Mouse (Mus musculus) layer of hippocampus, adult 11-12 months (tissue): Measurements from ENCODE around the gene Ramac.

Experiments used
- DNase-seq: peaks from one replicate; pipeline ENCODE4 v3.0.0; 2022; ENCODE audit warnings: low spot score

The Ramac gene

DNA sequence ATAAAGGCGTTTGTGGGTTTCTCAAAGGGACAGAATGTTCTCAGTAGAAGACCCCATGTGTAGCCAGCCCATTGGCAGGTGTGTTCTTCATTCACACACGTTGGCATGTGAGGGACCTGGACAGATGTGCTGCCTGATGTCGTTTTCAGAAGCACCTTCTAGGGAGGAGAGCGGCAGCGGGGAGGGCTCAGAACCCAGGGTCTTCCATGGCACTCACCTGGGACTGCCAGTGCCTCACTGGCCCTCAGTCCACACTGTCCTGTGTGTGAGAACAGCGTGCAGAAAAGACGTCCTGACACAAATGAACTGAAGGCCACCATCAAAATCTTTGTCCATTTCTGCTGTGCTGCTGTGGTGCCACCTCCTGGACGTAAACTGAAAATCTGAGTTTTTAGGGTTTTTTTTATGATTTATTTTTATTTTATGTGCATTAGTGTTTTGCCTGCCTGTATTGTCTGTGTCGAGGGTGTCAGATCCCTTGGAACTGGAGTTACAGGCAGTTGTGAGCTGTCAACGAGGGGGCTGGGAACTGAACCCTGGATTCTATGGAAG, 15.0 kb downstream of the Ramac start:
- no peak for DNase-seq

DNA sequence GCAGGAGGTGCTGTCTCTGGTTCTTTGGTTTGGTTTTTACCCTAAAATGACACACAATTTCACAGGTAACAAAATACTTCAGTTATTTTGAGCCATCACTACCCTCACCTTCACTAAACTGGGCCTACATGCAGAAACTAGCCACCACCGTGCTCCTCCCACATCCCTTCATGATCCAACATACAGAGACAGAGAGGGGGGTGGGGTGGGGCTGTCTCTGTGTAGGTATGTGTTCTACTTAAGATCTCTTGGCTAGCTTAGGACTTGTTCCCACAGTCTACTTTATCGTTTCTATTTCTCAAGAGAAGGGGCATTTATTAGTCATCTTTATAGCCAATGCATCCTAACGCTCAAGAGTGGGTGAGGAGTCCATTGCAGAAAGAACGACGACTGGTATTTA, 25.8 kb downstream of the Ramac start:
- no peak for DNase-seq

DNA sequence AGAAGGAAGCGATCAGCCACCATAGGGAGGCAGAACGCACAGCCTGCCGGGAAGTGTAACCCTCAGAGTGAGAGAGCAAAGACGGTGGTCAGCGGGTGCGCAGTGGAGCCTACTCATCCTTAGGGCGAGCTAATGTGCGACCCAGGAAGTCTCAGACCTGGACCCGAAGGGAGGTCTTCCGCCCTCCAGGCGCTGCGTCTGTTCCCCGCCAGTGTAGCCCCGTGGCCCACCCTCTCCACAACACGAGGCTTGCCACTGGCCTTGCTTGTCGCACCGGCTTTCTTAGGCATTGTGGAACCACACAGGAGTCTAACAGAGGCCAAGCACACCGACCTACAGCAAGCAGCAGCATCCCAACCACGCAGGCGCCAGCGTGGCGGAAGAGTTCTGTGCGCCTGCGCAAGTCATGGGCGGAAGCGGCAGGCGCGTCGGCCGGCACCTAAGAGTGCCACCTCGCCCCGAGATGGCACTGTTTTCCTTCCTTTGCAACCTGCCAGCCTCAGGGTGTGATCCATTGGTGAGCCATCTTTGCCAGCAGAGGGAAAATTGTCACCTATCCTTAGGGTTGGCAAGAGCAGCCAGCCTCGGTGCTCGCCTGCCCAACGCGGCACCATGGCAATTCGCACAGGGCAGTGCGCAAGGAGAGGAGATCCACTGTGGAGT, 26.5 kb downstream of the Ramac start, which contains the start of gene 3110040N11Rik:
Gene 3110040N11Rik, minus strand, starts transcription at position 384 of the 663 bp plus-strand sequence.
- DNase-seq = peak; percentile 82

DNA sequence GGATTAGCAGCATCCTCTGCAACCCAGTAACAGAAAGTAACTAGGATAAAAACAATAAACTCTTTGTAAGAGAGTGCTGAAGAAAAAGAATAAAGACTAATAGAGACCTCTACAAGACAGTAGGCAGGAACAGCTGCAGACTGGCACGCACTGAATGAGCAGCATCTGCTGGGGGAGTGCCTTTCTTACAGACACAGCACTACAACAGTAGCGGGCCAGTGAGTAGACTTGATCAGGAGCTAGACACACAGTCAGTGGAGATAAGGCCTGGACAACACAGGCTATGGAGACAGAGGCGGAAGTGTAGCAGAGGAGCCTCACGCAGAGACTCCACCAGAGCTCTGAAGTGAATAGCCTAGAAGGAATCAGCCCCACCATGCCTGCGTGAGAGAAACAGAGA, 43.3 kb downstream of the Ramac start:
- no peak for DNase-seq
